Mouse (Mus musculus): Measurements from ENCODE around the gene Commd1. TPM values are rescaled to one million over a fixed set of nuclear protein-coding genes. Genes with fewer than 3 reads are reported as not detected.

The Commd1 gene
- polyA plus RNA-seq, 1 experiment, result 5.2 TPM

GRCm38 (mm10) chr11:22857705-22858440 is 124.3 kb downstream of the Commd1 start:
- peak overlapping the region; percentile 82 for H3K4me3 ChIP-seq (replicated peaks)
- peaks cover 45% of the 10 kb centered on the region for H3K4me1 ChIP-seq (ENCODE audit: control insufficient read depth)
- no peaks in the 10 kb centered on the region for H3K9me3 ChIP-seq (ENCODE audit: control insufficient read depth, low read length)
- H3K27me3 ChIP-seq (ENCODE audit: control insufficient read depth), result peaks cover 25% of the 10 kb centered on the region
- no peak for TF ChIP-seq GATA1 (IDR thresholded peaks at IDR 0.05; ENCODE audit: low read length)
- TF ChIP-seq TAL1 (IDR thresholded peaks at IDR 0.05; ENCODE audit: low read length), result no peak
- no peaks in the 10 kb centered on the region; the same call in 1 of the 2 replicates for H3K36me3 ChIP-seq (ENCODE audit: control insufficient read depth)

DNA sequence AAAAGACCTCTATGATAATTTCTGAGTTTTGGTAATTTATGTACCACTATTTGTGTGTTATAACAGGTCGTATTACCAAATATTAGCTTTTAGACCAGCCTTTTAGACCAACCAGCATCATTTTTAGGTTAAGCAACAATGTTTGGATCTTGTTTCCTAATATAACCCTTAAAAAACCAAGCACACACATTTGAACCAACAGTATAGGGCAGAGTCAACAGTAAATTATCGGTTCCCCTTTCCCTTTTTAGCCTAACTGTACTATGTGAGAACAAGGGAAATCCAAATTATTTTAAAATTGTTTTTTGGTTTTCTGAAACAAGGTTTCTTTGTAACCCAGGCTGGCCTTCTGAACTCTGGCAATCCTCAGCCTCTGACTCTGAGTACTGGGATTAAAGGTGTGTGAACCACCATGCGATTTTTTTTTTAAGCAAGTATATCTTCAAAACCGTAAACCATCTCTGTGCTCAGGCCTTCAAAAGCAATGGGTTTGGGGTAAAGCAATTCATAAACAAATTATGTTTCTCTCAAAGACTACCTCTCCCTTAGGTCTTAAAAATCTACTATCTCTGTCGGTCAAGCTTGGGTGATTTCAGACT is 125.0 kb downstream of the Commd1 start:
- no peak for TF ChIP-seq GATA1 (IDR thresholded peaks at IDR 0.05; ENCODE audit: low read length)
- TF ChIP-seq TAL1 (IDR thresholded peaks at IDR 0.05; ENCODE audit: low read length), result no peak
- Histone ChIP-seq H3K4me1 (ENCODE audit: control insufficient read depth) (peaks cover 45% of the 10 kb centered on the region), H3K27me3 (ENCODE audit: control insufficient read depth) (peaks cover 25% of the 10 kb centered on the region), H3K4me3 (replicated peaks) (no peak overlapping the region), H3K36me3 (ENCODE audit: control insufficient read depth) (no peaks in the 10 kb centered on the region; the same call in 1 of the 2 replicates), H3K9me3 (ENCODE audit: control insufficient read depth, low read length) (no peaks in the 10 kb centered on the region)

GRCm38 (mm10) chr11:22856371-22856965 is 125.7 kb downstream of the Commd1 start:
- Histone ChIP-seq H3K9me3 (ENCODE audit: control insufficient read depth, low read length) (no peaks in the 10 kb centered on the region), H3K4me1 (ENCODE audit: control insufficient read depth) (peaks cover 45% of the 10 kb centered on the region), H3K27me3 (ENCODE audit: control insufficient read depth) (peaks cover 25% of the 10 kb centered on the region), H3K4me3 (replicated peaks) (no peak overlapping the region), H3K36me3 (ENCODE audit: control insufficient read depth) (no peaks in the 10 kb centered on the region; the same call in 1 of the 2 replicates)
- TF ChIP-seq GATA1 (IDR thresholded peaks at IDR 0.05; ENCODE audit: low read length) (no peak), TAL1 (IDR thresholded peaks at IDR 0.05; ENCODE audit: low read length) (no peak)

GRCm38 (mm10) chr11:22854571-22854970 is 127.6 kb downstream of the Commd1 start:
- Histone ChIP-seq H3K36me3 (ENCODE audit: control insufficient read depth) (no peaks in the 10 kb centered on the region; the same call in 1 of the 2 replicates), H3K4me1 (ENCODE audit: control insufficient read depth) (peaks cover 46% of the 10 kb centered on the region), H3K4me3 (replicated peaks) (no peak overlapping the region), H3K27me3 (ENCODE audit: control insufficient read depth) (peaks cover 19% of the 10 kb centered on the region), H3K9me3 (ENCODE audit: control insufficient read depth, low read length) (no peaks in the 10 kb centered on the region)
- TF ChIP-seq GATA1 (IDR thresholded peaks at IDR 0.05; ENCODE audit: low read length) (no peak), TAL1 (IDR thresholded peaks at IDR 0.05; ENCODE audit: low read length) (no peak)

- Histone ChIP-seq H3K9me3 (ENCODE audit: control insufficient read depth, low read length) (no peaks in the 10 kb centered on the region), H3K36me3 (ENCODE audit: control insufficient read depth) (no peaks in the 10 kb centered on the region; the same call in 1 of the 2 replicates), H3K27me3 (ENCODE audit: control insufficient read depth) (peaks cover 13% of the 10 kb centered on the region), H3K4me1 (ENCODE audit: control insufficient read depth) (peaks cover 42% of the 10 kb centered on the region), H3K4me3 (replicated peaks) (no peak overlapping the region)
- TF ChIP-seq GATA1 (IDR thresholded peaks at IDR 0.05; ENCODE audit: low read length) (no peak), TAL1 (IDR thresholded peaks at IDR 0.05; ENCODE audit: low read length) (no peak)
Measured at GRCm38 (mm10) chr11:22853477-22854157, 128.6 kb downstream of the Commd1 start.

DNA sequence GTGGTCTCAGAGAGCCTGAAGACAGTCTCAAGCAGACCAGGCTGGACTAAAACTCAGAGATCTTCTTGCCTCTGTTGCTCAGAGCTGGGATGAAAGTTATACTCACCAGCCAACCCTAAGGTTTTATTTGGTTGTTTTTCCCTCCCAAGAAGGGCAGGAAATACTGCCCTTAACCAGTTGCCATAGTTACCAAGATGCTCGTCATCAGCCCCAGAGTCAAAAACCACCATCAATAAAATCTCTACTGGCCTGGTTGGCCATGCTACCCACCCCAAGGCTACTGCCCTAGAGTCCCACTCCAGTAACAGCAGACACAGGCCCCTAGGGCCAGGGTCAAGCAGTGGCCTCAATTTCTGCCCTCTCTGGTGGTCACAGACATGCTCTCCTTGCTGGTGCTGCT is 129.7 kb downstream of the Commd1 start:
- TF ChIP-seq GATA1 (IDR thresholded peaks at IDR 0.05; ENCODE audit: low read length), result no peak
- TF ChIP-seq TAL1 (IDR thresholded peaks at IDR 0.05; ENCODE audit: low read length), result no peak
- H3K4me3 ChIP-seq (replicated peaks), result no peak overlapping the region
- peaks cover 41% of the 10 kb centered on the region for H3K4me1 ChIP-seq (ENCODE audit: control insufficient read depth)
- no peaks in the 10 kb centered on the region; the same call in 1 of the 2 replicates for H3K36me3 ChIP-seq (ENCODE audit: control insufficient read depth)
- H3K27me3 ChIP-seq (ENCODE audit: control insufficient read depth), result peaks cover 2% of the 10 kb centered on the region
- H3K9me3 ChIP-seq (ENCODE audit: control insufficient read depth, low read length), result no peaks in the 10 kb centered on the region

DNA sequence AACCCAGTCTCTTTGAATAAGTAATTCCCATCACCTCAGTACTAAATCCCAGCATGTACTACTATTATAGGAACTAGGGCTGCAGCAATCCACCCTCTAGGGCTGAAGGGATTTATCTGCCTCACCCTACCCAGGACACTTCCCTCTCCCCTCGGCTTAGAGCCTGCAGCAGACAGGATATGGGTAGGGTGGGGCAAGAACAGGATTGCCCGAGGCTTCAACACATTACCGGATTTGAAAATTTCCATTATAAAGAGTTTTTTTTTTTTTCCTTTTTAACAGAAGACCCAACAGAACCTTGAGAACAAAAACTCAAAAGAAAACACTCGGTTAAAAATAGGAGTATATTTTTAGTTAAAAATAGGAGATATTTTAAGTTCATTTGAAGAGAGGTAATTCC is 130.8 kb downstream of the Commd1 start:
- TF ChIP-seq GATA1 (IDR thresholded peaks at IDR 0.05; ENCODE audit: low read length) (no peak), TAL1 (IDR thresholded peaks at IDR 0.05; ENCODE audit: low read length) (no peak)
- Histone ChIP-seq H3K4me3 (replicated peaks) (no peak overlapping the region), H3K36me3 (ENCODE audit: control insufficient read depth) (no peaks in the 10 kb centered on the region; the same call in 1 of the 2 replicates)

GRCm38 (mm10) chr11:22850077-22850476 is 132.1 kb downstream of the Commd1 start:
- peaks cover 58% of the 10 kb centered on the region for H3K4me1 ChIP-seq (ENCODE audit: control insufficient read depth)
- no peaks in the 10 kb centered on the region for H3K27me3 ChIP-seq (ENCODE audit: control insufficient read depth)
- no peak overlapping the region for H3K4me3 ChIP-seq (replicated peaks)
- no peaks in the 10 kb centered on the region for H3K9me3 ChIP-seq (ENCODE audit: control insufficient read depth, low read length)
- H3K36me3 ChIP-seq (ENCODE audit: control insufficient read depth), result no peaks in the 10 kb centered on the region; the same call in 1 of the 2 replicates
- no peak for TF ChIP-seq TAL1 (IDR thresholded peaks at IDR 0.05; ENCODE audit: low read length)
- no peak for TF ChIP-seq GATA1 (IDR thresholded peaks at IDR 0.05; ENCODE audit: low read length)

More for the DNA sequence above, 130.8 kb downstream of the Commd1 start:
- Histone ChIP-seq H3K4me1 (ENCODE audit: control insufficient read depth) (peaks cover 48% of the 10 kb centered on the region), H3K27me3 (ENCODE audit: control insufficient read depth) (no peaks in the 10 kb centered on the region), H3K9me3 (ENCODE audit: control insufficient read depth, low read length) (no peaks in the 10 kb centered on the region)

All from erythroblast, embryonic 14.5 days (primary cell).